Mouse (Mus musculus): ENCODE data around the gene 1700025G04Rik.

- TF ChIP-seq CTCF (conservative IDR thresholded peaks at IDR 0.05; ENCODE audit: low read length) (no peak), NANOG (IDR thresholded peaks at IDR 0.05; ENCODE audit: borderline replicate concordance, low read length) (no peak), POU5F1 (IDR thresholded peaks at IDR 0.05; ENCODE audit: borderline replicate concordance, low read length) (no peak)
Measured at GRCm38 (mm10) chr1:152040053-152040452, 49.9 kb downstream of the 1700025G04Rik start.
